Mouse (Mus musculus) cerebellum, postnatal 10 days (tissue): ENCODE data around the gene Six6.
A peak's percentile ranks its signal among the peaks of the same experiment; 100 is the strongest.

Experiments used
- DNase-seq, 2 experiments: peaks; one replicate each; pipeline ENCODE4 v3.0.0; 2021; ENCODE audit warnings: mixed read lengths in 2 of 2

Six6 gene

DNA sequence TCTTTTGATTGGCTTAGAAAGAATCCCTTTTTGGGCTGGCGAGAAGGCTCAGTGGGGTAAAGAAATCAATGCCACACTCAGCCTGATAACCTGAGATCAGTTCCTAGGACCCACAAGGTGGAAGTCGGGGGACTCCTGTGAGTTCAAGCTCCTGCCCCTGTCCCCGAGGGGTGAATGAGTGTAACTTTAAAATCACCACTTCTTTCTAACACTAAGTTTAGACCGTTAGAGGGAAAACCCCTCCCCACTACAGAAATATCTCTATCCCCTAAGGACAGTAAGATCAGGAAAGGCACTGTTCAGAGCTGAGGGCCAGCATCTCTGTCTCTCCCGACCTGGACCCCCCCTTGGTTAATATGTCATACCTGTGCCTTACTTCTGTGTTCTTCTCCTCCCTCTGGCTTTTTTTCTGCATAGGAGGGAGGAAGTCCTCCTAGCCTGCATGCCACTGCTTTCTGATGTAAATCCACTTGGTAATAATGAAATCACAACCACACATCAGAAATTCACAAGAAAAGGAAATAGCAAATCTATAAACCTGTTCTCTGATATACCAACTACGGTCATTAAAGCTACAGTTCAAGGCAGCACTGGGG, 18.2 kb downstream of the Six6 start:
- no peak for DNase-seq

DNA sequence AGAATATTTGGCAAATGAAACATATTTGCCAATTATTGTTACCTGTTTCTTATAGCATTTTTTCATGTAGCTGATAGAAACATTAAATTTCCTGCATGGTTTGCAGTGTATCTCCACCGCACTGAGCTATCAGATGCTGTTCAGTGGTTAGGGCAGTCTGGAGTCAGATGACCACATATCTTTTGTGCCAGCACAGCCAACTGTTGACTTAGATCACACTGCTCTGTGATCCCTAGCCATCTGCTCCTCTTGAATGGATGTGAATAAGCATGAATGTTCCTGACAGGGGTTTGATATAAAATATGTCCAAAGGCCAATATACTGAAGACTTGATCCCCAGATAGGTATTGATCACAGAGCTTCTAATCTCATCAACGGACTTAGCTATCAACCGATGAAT, 18.8 kb downstream of the Six6 start:
- DNase-seq: peak; percentile 81

DNA sequence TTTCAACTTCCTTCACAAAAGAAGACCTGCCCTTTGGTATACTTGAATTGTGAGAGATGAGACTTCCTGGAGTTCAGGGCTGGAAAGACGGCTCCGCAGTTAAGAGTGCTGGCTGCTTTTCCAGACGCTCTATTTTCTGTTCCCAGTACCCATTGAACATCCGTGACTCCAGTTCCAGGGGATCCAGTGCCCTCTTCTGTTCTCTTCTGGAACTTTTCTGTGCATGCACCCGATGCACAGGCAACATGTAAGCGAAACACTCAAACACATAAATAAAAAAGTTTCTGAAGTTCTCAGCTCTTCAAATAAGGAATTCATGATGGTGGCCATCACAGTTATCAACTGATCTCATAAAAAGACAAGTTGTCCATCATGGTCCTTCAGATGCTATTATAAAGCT, 23.1 kb downstream of the Six6 start:
- DNase-seq: no peak

GRCm38 (mm10) chr12:72967541-72967940, 27.8 kb downstream of the Six6 start:
- no peak for DNase-seq

DNA sequence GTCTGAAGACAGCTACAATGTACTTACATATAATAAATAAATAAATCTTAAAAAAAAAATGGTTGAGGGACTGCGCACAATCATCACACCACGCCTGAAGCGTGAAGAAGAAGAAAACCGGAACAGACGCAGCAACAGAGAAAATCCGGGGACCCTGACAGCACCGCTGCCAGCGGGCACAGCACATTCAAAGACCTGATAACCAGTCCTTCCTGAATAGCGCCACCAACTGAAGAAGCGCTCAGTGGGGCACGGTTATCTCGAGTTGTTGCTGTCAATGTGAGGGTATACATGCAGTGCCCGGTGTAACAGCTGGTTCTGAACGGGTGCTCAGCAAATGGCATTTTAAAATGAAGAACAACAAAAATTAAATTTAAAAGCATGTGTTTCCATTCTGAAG, 30.9 kb downstream of the Six6 start:
- no peak for DNase-seq

DNA sequence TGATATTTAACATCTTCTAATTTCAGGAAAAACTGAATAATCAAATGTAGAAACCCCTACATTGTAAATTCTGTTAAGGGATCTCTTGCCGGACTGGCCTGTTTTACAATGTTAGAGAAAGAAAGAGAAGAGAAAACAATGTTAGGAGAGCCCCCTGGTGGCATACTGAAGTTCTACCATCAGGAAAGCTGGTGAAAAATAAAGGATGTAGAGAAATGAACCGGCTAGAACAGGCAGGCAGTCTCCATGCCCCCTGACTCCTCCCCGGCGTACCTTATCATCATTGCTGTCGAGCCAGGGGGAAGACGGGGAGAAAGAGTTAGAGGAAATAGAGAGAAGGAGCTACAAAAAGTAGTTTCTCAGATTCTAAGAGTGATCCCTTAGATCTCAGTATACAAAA, 33.5 kb downstream of the Six6 start:
- DNase-seq: peak; percentile 79 to 82

GRCm38 (mm10) chr12:72976172-72976571, 36.5 kb downstream of the Six6 start:
- peak in 1 of 2 experiments; percentile 12 for DNase-seq

DNA sequence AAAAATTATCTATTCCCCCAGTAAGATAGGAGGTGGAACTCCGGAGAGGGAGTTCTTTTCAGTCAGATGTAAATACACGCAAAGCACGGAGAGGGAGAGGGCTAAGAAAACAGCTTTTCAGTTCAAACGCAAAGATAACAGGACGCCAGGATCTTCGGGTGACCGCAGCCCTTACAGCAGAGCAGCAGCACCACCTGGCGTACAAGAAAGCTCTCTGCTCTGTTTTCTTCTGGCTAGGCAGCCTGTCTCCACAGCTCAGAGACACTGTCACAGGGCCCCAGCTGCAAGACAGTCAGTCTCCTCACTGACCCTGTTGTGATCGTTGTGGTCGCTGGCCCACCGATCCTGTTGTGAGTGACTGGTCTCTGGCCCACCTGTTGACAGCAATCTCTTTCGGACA, 37.0 kb downstream of the Six6 start:
- DNase-seq: peak; percentile 87

- DNase-seq: no peak
These were observed 38.2 kb downstream of the Six6 start for GRCm38 (mm10) chr12:72977851-72978250.

GRCm38 (mm10) chr12:72979236-72979635, 39.5 kb downstream of the Six6 start:
- no peak for DNase-seq

GRCm38 (mm10) chr12:72982616-72983015, 42.9 kb downstream of the Six6 start:
- no peak for DNase-seq

DNA sequence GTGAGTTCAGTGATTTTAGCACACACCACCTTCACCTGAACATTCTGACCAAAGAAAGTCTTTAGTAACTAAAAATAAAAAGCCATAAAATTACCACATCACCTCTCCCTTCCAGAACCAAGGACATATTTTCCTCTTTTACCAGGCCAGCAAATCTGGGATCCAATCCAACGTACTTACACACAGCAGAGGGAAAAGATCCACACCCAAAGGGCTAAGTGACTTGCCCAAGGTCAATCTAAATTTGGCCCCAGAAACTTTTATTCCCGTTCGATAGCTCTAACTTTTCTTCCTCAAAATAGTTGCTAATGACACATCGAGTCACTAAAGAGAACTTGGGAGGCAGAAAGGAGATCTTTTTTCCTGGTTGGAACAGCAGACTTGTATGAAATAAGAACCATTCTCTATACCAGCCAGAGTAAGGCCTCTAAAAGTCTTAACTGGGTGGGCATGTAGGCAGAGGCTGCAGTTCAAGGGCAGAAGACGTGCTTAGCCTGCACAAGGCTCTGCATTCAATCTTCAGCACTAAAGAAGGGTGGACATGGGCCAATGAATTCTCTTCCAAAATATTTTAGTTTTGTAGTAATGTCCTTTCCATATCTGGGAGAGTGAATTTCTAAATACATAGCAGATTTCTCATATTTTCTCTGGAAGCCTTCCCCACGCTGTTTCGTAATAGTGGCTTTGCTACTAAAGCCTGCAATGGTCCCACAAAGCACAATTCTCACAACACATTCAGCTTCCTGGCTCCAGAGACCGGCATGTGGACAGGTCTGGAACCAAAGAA, 43.6 kb downstream of the Six6 start:
- no peak for DNase-seq
